In genomic region chr9:95607196-95607595, GRCm38 (mm10) we compare ENCODE assay signal across 22 mouse cellular contexts. TPM values are rescaled to one million over a fixed set of nuclear protein-coding genes. Genes with fewer than 3 reads are reported as not detected.
DNase-seq lines count a peak whose midpoint lies in the region; ATAC-seq and TF ChIP-seq lines count a peak whose summit lies in the region.
"Had no signal": no experiment of that assay in that cellular context is flagged by ENCODE, and none has a peak within 500 bp of the region (broad histone marks: within the 10 kb centered on the region; RNA-seq: fewer than 3 reads in every experiment).

No protein-coding gene starts in this region.

- peak; percentile 14 to 20 for DNase-seq in cerebellum, postnatal 10 days
- DNase-seq in cerebellum, adult 9-11 months: no peak
- no peak for DNase-seq in hindbrain, postnatal 0 days (ENCODE audit: low spot score)
- DNase-seq in hindbrain, embryonic 10.5 days (ENCODE audit: low spot score): no peak
- peak; percentile 26 for DNase-seq in lung, embryonic 14.5 days
- DNase-seq in lung, postnatal 14 days: no peak
- peak; percentile 40 for DNase-seq in lung, postnatal 10 days
- DNase-seq in right cerebral cortex, postnatal 4 days: no peak
- DNase-seq: adrenal gland, postnatal 14 days; cerebellum, adult 18-20 months; gastrocnemius, postnatal 36 days; kidney, postnatal 14 days; right cerebral cortex, postnatal 25 days; thymus, postnatal 36 days had no signal

- WGBS in hindbrain, postnatal 0 days: 62% methylated on average over 5 of the region's 5 CpGs
- 61% methylated on average over 5 of the region's 5 CpGs for WGBS in hindbrain, embryonic 10.5 days
- 56% methylated on average over 5 of the region's 5 CpGs for WGBS in lung, embryonic 14.5 days

- peak; percentile 32 for TF ChIP-seq CTCF in hindbrain, postnatal 0 days (IDR thresholded peaks at IDR 0.05; ENCODE audit: low read depth)
- peak; percentile 41 for TF ChIP-seq CTCF in lung, embryonic 14.5 days (IDR thresholded peaks at IDR 0.05; ENCODE audit: low read depth)

- H3K27me3 ChIP-seq in hindbrain, postnatal 0 days (ENCODE audit: insufficient read depth, low read length): no peaks in the 10 kb centered on the region
- H3K27me3 ChIP-seq in hindbrain, embryonic 10.5 days (ENCODE audit: insufficient read depth, poor library complexity, severe bottlenecking): no peaks in the 10 kb centered on the region
- no peaks in the 10 kb centered on the region for H3K27me3 ChIP-seq in lung, embryonic 14.5 days (ENCODE audit: insufficient read depth, low read length)
- H3K27me3 ChIP-seq: embryonic facial prominence, embryonic 13.5 days; heart, embryonic 13.5 days; hindbrain, embryonic 12.5 days; neural tube, embryonic 15.5 days had no signal

- H3K9me3 ChIP-seq in hindbrain, postnatal 0 days (ENCODE audit: low read length): no peaks in the 10 kb centered on the region
- no peaks in the 10 kb centered on the region for H3K9me3 ChIP-seq in hindbrain, embryonic 10.5 days
- H3K9me3 ChIP-seq in lung, embryonic 14.5 days (ENCODE audit: low read depth, low read length): no peaks in the 10 kb centered on the region
- H3K9me3 ChIP-seq: embryonic facial prominence, embryonic 13.5 days; heart, embryonic 13.5 days; hindbrain, embryonic 12.5 days; neural tube, embryonic 15.5 days had no signal

- H3K27ac ChIP-seq in hindbrain, postnatal 0 days: no peak overlapping the region
- H3K27ac ChIP-seq in hindbrain, embryonic 10.5 days: no peak overlapping the region
- H3K27ac ChIP-seq in lung, embryonic 14.5 days (ENCODE audit: low read depth): no peak overlapping the region
- H3K27ac ChIP-seq: embryonic facial prominence, embryonic 13.5 days; heart, embryonic 13.5 days; hindbrain, embryonic 12.5 days; neural tube, embryonic 15.5 days had no signal

- H3K36me3 ChIP-seq in hindbrain, postnatal 0 days (ENCODE audit: insufficient read depth, low read length): no peaks in the 10 kb centered on the region
- no peaks in the 10 kb centered on the region for H3K36me3 ChIP-seq in hindbrain, embryonic 10.5 days
- H3K36me3 ChIP-seq in lung, embryonic 14.5 days (ENCODE audit: insufficient read depth): no peaks in the 10 kb centered on the region
- H3K36me3 ChIP-seq: embryonic facial prominence, embryonic 13.5 days; heart, embryonic 13.5 days; hindbrain, embryonic 12.5 days; neural tube, embryonic 15.5 days had no signal

- no peak overlapping the region for H3K4me3 ChIP-seq in hindbrain, postnatal 0 days (ENCODE audit: low read length)
- H3K4me3 ChIP-seq in hindbrain, embryonic 10.5 days: no peak overlapping the region
- no peak overlapping the region for H3K4me3 ChIP-seq in lung, embryonic 14.5 days (ENCODE audit: low read depth, low read length)
- H3K4me3 ChIP-seq: embryonic facial prominence, embryonic 13.5 days; heart, embryonic 13.5 days; hindbrain, embryonic 12.5 days; myocyte; neural tube, embryonic 15.5 days had no signal

- H3K4me1 ChIP-seq in hindbrain, postnatal 0 days (ENCODE audit: insufficient read depth, low read length): no peaks in the 10 kb centered on the region
- no peaks in the 10 kb centered on the region for H3K4me1 ChIP-seq in hindbrain, embryonic 10.5 days (replicated peaks)
- no peaks in the 10 kb centered on the region for H3K4me1 ChIP-seq in lung, embryonic 14.5 days (ENCODE audit: insufficient read depth)
- H3K4me1 ChIP-seq: embryonic facial prominence, embryonic 13.5 days; hindbrain, embryonic 12.5 days; neural tube, embryonic 15.5 days had no signal

- ATAC-seq in hindbrain, postnatal 0 days: no peak
- ATAC-seq in lung, embryonic 14.5 days (ENCODE audit: insufficient read depth): no peak
- ATAC-seq: CD4-positive, CD25-positive, alpha-beta regulatory T cell, adult 4 months had no signal

- no peak overlapping the region for H3K9ac ChIP-seq in hindbrain, postnatal 0 days (replicated peaks; ENCODE audit: low read length)
- no peak overlapping the region for H3K9ac ChIP-seq in lung, embryonic 14.5 days
- H3K9ac ChIP-seq: embryonic facial prominence, embryonic 13.5 days; heart, embryonic 13.5 days; hindbrain, embryonic 12.5 days; neural tube, embryonic 15.5 days had no signal

- H3K4me2 ChIP-seq in hindbrain, postnatal 0 days (ENCODE audit: low read depth, low read length): no peak overlapping the region
- H3K4me2 ChIP-seq in lung, embryonic 14.5 days: no peak overlapping the region
- H3K4me2 ChIP-seq: embryonic facial prominence, embryonic 13.5 days; heart, embryonic 13.5 days; hindbrain, embryonic 12.5 days; midbrain, embryonic 11.5 days; neural tube, embryonic 15.5 days had no signal

RNA-seq across cellular contexts. Expression of gene Pcolce2, which starts 30.2 kb away (rescaled TPM):
- 2.4 and 2.6 TPM in 2 replicates for total RNA-seq in hindbrain, postnatal 0 days (2014; rRNA removed)
- 2.5 and 3.1 TPM in 2 replicates for polyA plus RNA-seq in hindbrain, postnatal 0 days (2015; fragmentation: Nextera tagmentation; extraction: Ambion mirVana)
- 1.6 and 2.8 TPM in 2 replicates for polyA plus RNA-seq in hindbrain, embryonic 10.5 days (2016; fragmentation: Nextera tagmentation; extraction: Ambion mirVana)
- 7.1 TPM in 2 replicates for polyA plus RNA-seq in lung, embryonic 14.5 days (2014; fragmentation: Nextera tagmentation; extraction: Ambion mirVana)
- total RNA-seq: common myeloid progenitor, adult 5-6 weeks had no signal

RNA-seq across cellular contexts. Expression of gene Paqr9, which starts 47.7 kb away (rescaled TPM):
- 22.2 and 22.3 TPM in 2 replicates for total RNA-seq in hindbrain, postnatal 0 days (2014; rRNA removed)
- 5.9 and 6.0 TPM in 2 replicates for polyA plus RNA-seq in hindbrain, postnatal 0 days (2015; fragmentation: Nextera tagmentation; extraction: Ambion mirVana)
- polyA plus RNA-seq in hindbrain, embryonic 10.5 days (2016; fragmentation: Nextera tagmentation; extraction: Ambion mirVana): 0.14 and 0.18 TPM in 2 replicates
- polyA plus RNA-seq in lung, embryonic 14.5 days (2014; fragmentation: Nextera tagmentation; extraction: Ambion mirVana): 0.07 TPM in 1 of 2 replicates, not detected in the other

Comparison
In these comparisons a context has a peak if more than half of its experiments do, and no peak if none do; other contexts are left out.
1. DNase-seq: peak in cerebellum, postnatal 10 days (2 of 2), lung, embryonic 14.5 days (single experiment) and lung, postnatal 10 days (single experiment); none in cerebellum, adult 9-11 months (single experiment), hindbrain, postnatal 0 days (single experiment), hindbrain, embryonic 10.5 days (single experiment), lung, postnatal 14 days (single experiment) and right cerebral cortex, postnatal 4 days (single experiment).